Mouse (Mus musculus): ENCODE results near the gene Pdcl2. TPM values are rescaled to one million over a fixed set of nuclear protein-coding genes. Genes with fewer than 3 reads are reported as not detected.

Pdcl2 gene
- polyA plus RNA-seq, 1 experiment from 2014 or later: not detected

- H3K9me3 ChIP-seq (ENCODE audit: control insufficient read depth, low read length): no peaks in the 10 kb centered on the region
- peaks cover 2 to 17% of the 10 kb centered on the region in 2 experiments; a peak in 2 of 4 replicates for H3K4me1 ChIP-seq (ENCODE audit: control insufficient read depth in 2 of 2, insufficient read depth in 2 of 2, low read length in 2 of 2)
- H3K27ac ChIP-seq (replicated peaks in 1 of 2; ENCODE audit: control insufficient read depth in 1 of 2, insufficient read depth in 1 of 2, low read depth in 2 of 2, low read length in 2 of 2): no peak overlapping the region
- H3K9ac ChIP-seq (ENCODE audit: low read length): no peak overlapping the region
- H3K36me3 ChIP-seq (ENCODE audit: control insufficient read depth, insufficient read depth, low read length): peaks cover 3% of the 10 kb centered on the region; the same call in 1 of the 2 replicates
- ATAC-seq (ENCODE audit: insufficient number of reproducible peaks, insufficient read depth, low FRiP score, low read depth): no peak
- no peak overlapping the region for H3K4me3 ChIP-seq (ENCODE audit: control insufficient read depth in 1 of 2, insufficient read depth in 1 of 2, low read depth in 1 of 2, low read length in 2 of 2)
- 86% methylated on average over 2 of the region's 2 CpGs for WGBS
- H3K27me3 ChIP-seq (ENCODE audit: control insufficient read depth, insufficient read depth, low read length): no peaks in the 10 kb centered on the region
- no peak overlapping the region for H3K4me2 ChIP-seq (ENCODE audit: low read length)
These were observed 28.9 kb downstream of the Pdcl2 start for GRCm38 (mm10) chr5:76302009-76302408.

GRCm38 (mm10) chr5:76289234-76289691, 41.7 kb downstream of the Pdcl2 start:
- Histone ChIP-seq H3K4me3 (ENCODE audit: control insufficient read depth in 1 of 2, insufficient read depth in 1 of 2, low read depth in 1 of 2, low read length in 2 of 2) (no peak overlapping the region), H3K9ac (ENCODE audit: low read length) (no peak overlapping the region), H3K36me3 (ENCODE audit: control insufficient read depth, insufficient read depth, low read length) (no peaks in the 10 kb centered on the region), H3K27me3 (ENCODE audit: control insufficient read depth, insufficient read depth, low read length) (no peaks in the 10 kb centered on the region), H3K27ac (replicated peaks in 1 of 2; ENCODE audit: control insufficient read depth in 1 of 2, insufficient read depth in 1 of 2, low read depth in 2 of 2, low read length in 2 of 2) (no peak overlapping the region), H3K4me1 (ENCODE audit: control insufficient read depth in 2 of 2, insufficient read depth in 2 of 2, low read length in 2 of 2) (peaks cover 0 to 4% of the 10 kb centered on the region in 2 experiments; a peak in 2 of 4 replicates), H3K9me3 (ENCODE audit: control insufficient read depth, low read length) (no peaks in the 10 kb centered on the region), H3K4me2 (ENCODE audit: low read length) (no peak overlapping the region)
- WGBS: 73% methylated on average over 8 of the region's 8 CpGs
- ATAC-seq (ENCODE audit: insufficient number of reproducible peaks, insufficient read depth, low FRiP score, low read depth): no peak

GRCm38 (mm10) chr5:76288256-76288655, 42.7 kb downstream of the Pdcl2 start:
- Histone ChIP-seq H3K27ac (replicated peaks in 1 of 2; ENCODE audit: control insufficient read depth in 1 of 2, insufficient read depth in 1 of 2, low read depth in 2 of 2, low read length in 2 of 2) (no peak overlapping the region), H3K9ac (ENCODE audit: low read length) (no peak overlapping the region), H3K27me3 (ENCODE audit: control insufficient read depth, insufficient read depth, low read length) (no peaks in the 10 kb centered on the region), H3K4me1 (ENCODE audit: control insufficient read depth in 2 of 2, insufficient read depth in 2 of 2, low read length in 2 of 2) (peaks cover 0 to 4% of the 10 kb centered on the region in 2 experiments; a peak in 2 of 4 replicates), H3K36me3 (ENCODE audit: control insufficient read depth, insufficient read depth, low read length) (no peaks in the 10 kb centered on the region), H3K4me2 (ENCODE audit: low read length) (no peak overlapping the region), H3K4me3 (ENCODE audit: control insufficient read depth in 1 of 2, insufficient read depth in 1 of 2, low read depth in 1 of 2, low read length in 2 of 2) (no peak overlapping the region), H3K9me3 (ENCODE audit: control insufficient read depth, low read length) (no peaks in the 10 kb centered on the region)
- whole genome bisulfite sequencing: 95% methylated on average over 3 of the region's 3 CpGs
- ATAC-seq (ENCODE audit: insufficient number of reproducible peaks, insufficient read depth, low FRiP score, low read depth): no peak

- peaks cover 0 to 4% of the 10 kb centered on the region in 2 experiments; a peak in 2 of 4 replicates for H3K4me1 ChIP-seq (ENCODE audit: control insufficient read depth in 2 of 2, insufficient read depth in 2 of 2, low read length in 2 of 2)
- ATAC-seq (ENCODE audit: insufficient number of reproducible peaks, insufficient read depth, low FRiP score, low read depth): no peak
- H3K9ac ChIP-seq (ENCODE audit: low read length): no peak overlapping the region
- no peaks in the 10 kb centered on the region for H3K27me3 ChIP-seq (ENCODE audit: control insufficient read depth, insufficient read depth, low read length)
- no peaks in the 10 kb centered on the region for H3K9me3 ChIP-seq (ENCODE audit: control insufficient read depth, low read length)
- H3K27ac ChIP-seq (replicated peaks in 1 of 2; ENCODE audit: control insufficient read depth in 1 of 2, insufficient read depth in 1 of 2, low read depth in 2 of 2, low read length in 2 of 2): no peak overlapping the region
- no peak overlapping the region for H3K4me2 ChIP-seq (ENCODE audit: low read length)
- 74% methylated on average over 5 of the region's 5 CpGs for WGBS
- H3K36me3 ChIP-seq (ENCODE audit: control insufficient read depth, insufficient read depth, low read length): no peaks in the 10 kb centered on the region
- H3K4me3 ChIP-seq (ENCODE audit: control insufficient read depth in 1 of 2, insufficient read depth in 1 of 2, low read depth in 1 of 2, low read length in 2 of 2): no peak overlapping the region
These were observed 43.9 kb downstream of the Pdcl2 start for GRCm38 (mm10) chr5:76287062-76287461.

GRCm38 (mm10) chr5:76285699-76286098, 45.3 kb downstream of the Pdcl2 start:
- Histone ChIP-seq H3K9me3 (ENCODE audit: control insufficient read depth, low read length) (no peaks in the 10 kb centered on the region), H3K27me3 (ENCODE audit: control insufficient read depth, insufficient read depth, low read length) (no peaks in the 10 kb centered on the region), H3K9ac (ENCODE audit: low read length) (no peak overlapping the region), H3K36me3 (ENCODE audit: control insufficient read depth, insufficient read depth, low read length) (no peaks in the 10 kb centered on the region), H3K4me3 (ENCODE audit: control insufficient read depth in 1 of 2, insufficient read depth in 1 of 2, low read depth in 1 of 2, low read length in 2 of 2) (no peak overlapping the region), H3K27ac (replicated peaks in 1 of 2; ENCODE audit: control insufficient read depth in 1 of 2, insufficient read depth in 1 of 2, low read depth in 2 of 2, low read length in 2 of 2) (no peak overlapping the region), H3K4me2 (ENCODE audit: low read length) (no peak overlapping the region), H3K4me1 (ENCODE audit: control insufficient read depth in 2 of 2, insufficient read depth in 2 of 2, low read length in 2 of 2) (peaks cover 0 to 4% of the 10 kb centered on the region in 2 experiments; a peak in 2 of 4 replicates)
- no peak for ATAC-seq (ENCODE audit: insufficient number of reproducible peaks, insufficient read depth, low FRiP score, low read depth)
- 69% methylated on average over 4 of the region's 4 CpGs for WGBS

- Histone ChIP-seq H3K36me3 (ENCODE audit: control insufficient read depth, insufficient read depth, low read length) (no peaks in the 10 kb centered on the region), H3K4me1 (ENCODE audit: control insufficient read depth in 2 of 2, insufficient read depth in 2 of 2, low read length in 2 of 2) (no peaks in the 10 kb centered on the region), H3K27ac (replicated peaks in 1 of 2; ENCODE audit: control insufficient read depth in 1 of 2, insufficient read depth in 1 of 2, low read depth in 2 of 2, low read length in 2 of 2) (no peak overlapping the region), H3K4me3 (ENCODE audit: control insufficient read depth in 1 of 2, insufficient read depth in 1 of 2, low read depth in 1 of 2, low read length in 2 of 2) (no peak overlapping the region), H3K27me3 (ENCODE audit: control insufficient read depth, insufficient read depth, low read length) (no peaks in the 10 kb centered on the region), H3K4me2 (ENCODE audit: low read length) (no peak overlapping the region), H3K9me3 (ENCODE audit: control insufficient read depth, low read length) (no peaks in the 10 kb centered on the region), H3K9ac (ENCODE audit: low read length) (no peak overlapping the region)
- 54% methylated on average over 1 of the region's 1 CpGs for WGBS
- ATAC-seq (ENCODE audit: insufficient number of reproducible peaks, insufficient read depth, low FRiP score, low read depth): no peak
These were observed 47.1 kb downstream of the Pdcl2 start for GRCm38 (mm10) chr5:76283890-76284289.

- WGBS: 78% methylated on average over 4 of the region's 4 CpGs
- Histone ChIP-seq H3K36me3 (ENCODE audit: control insufficient read depth, insufficient read depth, low read length) (peaks cover 11% of the 10 kb centered on the region; the same call in 1 of the 2 replicates), H3K4me3 (ENCODE audit: control insufficient read depth in 1 of 2, insufficient read depth in 1 of 2, low read depth in 1 of 2, low read length in 2 of 2) (no peak overlapping the region), H3K27ac (replicated peaks in 1 of 2; ENCODE audit: control insufficient read depth in 1 of 2, insufficient read depth in 1 of 2, low read depth in 2 of 2, low read length in 2 of 2) (no peak overlapping the region), H3K9ac (ENCODE audit: low read length) (no peak overlapping the region), H3K27me3 (ENCODE audit: control insufficient read depth, insufficient read depth, low read length) (no peaks in the 10 kb centered on the region), H3K4me2 (ENCODE audit: low read length) (no peak overlapping the region), H3K9me3 (ENCODE audit: control insufficient read depth, low read length) (no peaks in the 10 kb centered on the region), H3K4me1 (ENCODE audit: control insufficient read depth in 2 of 2, insufficient read depth in 2 of 2, low read length in 2 of 2) (no peaks in the 10 kb centered on the region)
- no peak for ATAC-seq (ENCODE audit: insufficient number of reproducible peaks, insufficient read depth, low FRiP score, low read depth)
These were observed 56.0 kb downstream of the Pdcl2 start for GRCm38 (mm10) chr5:76274977-76275376.
